Mouse (Mus musculus) heart, postnatal 10 days (tissue): ENCODE measurements at regions not wholly inside any gene's neighbourhood (a gene's known extent, or its start where the extent isn't known, plus 50 kb on each side); places are given as distances from the start of the nearest gene placed in this dataset.

Experiments used
- DNase-seq, 2 experiments: peaks; one replicate each; pipeline ENCODE4 v3.0.0; 2021
- intact Hi-C: fragments of 180-260 bp; cut with DNase I; formaldehyde crosslinking; loops from one replicate; pipeline ENCODE4 v1.15.1; 2025

DNA sequence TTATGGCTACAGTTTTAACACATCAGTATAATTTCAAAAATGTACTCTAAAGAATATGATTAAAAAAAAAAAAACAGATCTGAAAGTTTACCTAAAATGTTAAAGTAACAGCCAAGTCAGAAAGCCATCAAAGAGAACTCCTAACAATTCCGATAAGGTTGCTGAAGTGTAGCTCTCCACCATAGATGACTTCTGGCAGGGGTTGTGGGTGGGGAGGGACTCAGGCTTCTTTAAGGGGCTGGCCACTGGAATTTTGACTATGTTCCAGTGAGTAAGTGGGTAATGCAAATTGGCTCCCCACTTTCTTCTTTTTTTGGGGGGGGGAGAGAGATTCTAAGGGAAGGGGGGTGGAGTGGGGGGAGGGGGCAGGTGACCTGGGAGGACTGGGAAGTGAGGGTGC lies 98.0 kb downstream of the Brms1l start:
- no peak for DNase-seq
- intact Hi-C loops = no loop called here

DNA sequence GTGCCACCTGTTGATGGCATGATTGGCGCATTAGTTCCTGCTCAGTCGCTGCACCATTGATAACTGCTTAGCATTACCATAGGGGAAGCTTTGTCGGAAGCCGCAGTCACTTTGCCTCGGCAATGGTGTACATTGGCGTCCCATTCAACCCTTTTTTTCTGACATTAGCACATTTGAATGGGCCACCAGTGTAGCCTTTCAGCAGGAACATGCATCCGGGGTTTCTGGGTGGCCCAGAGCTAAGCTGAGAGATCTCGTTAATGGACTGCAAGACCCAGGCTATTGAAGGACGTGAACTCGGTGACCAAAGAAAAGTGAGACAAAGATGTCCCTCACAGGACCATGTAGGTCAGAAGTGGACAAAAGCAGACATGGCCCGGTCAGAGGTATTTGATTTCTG lies 97.3 kb downstream of the Brms1l start:
- intact Hi-C loops = no loop called here
- no peak for DNase-seq

DNA sequence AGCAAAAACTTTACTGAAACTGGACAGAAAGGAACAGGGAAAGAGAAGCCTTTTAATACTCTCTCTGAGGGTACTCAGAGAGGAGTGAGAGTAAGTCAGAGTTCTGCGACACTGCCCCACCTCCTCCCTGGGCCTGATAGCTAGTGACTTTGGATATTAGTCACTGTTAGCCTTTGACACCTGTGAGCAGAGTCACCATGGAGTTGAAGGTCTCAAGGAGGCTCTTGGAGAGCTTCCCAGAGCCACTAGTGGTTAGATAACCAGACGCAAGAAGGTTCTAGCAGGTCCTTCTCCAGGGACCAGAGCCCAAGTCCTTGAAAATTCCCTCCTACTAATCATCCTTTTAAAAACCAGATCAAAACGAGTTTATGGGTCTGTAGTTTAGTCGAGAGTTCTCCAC lies 94.3 kb downstream of the Brms1l start:
- intact Hi-C loops = no loop called here
- no peak for DNase-seq

DNA sequence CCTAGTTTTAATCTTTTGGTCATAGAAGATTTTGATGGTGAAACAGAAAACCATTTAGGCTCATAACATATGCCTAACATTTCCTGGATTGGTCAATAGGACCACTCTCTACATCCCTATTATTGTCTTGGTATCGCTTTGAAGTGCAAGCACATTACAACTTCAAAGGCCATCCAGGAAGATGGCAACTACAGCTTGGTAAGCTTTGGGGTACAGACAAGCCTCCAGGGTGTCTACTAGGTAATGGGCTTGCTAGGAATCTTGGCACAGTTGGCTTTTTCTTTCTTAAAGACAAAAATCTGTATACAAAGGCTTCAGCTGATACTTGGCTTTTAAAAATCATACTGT lies 90.8 kb downstream of the Brms1l start:
- intact Hi-C loops = no loop called here

DNA sequence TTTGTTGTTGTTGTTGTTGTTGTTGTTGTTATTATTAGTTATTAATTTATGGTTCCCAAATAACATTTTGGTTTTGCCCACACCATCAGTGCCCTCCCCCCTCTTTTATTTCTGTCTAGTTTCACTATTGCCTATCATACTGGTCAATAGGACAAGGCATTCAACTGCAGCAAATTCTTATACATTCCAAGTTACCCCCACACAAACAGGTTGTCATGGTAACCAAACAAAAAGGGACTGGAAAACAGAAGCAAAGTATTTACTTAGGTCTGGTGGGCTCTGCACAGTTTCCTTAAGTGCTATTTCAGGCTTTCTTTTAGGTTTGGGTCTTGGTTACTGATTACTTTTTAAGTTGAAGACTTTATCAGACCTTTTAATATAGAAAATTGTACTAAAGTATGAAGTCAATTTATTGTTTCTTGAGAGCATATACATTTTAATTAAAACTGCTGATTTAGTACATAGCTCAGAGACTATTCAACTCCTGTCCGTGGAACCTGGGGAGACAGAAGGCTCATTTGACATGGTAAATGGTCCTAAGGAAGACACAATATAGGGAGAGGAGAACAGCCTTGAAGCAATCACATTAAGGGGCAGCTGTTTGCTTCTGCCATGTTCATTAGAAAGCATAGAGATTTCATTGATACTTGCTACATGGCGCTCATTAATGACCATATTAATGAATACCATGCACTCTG lies 90.3 kb downstream of the Brms1l start:
- no peak for DNase-seq
- intact Hi-C loops = no loop called here

More for the DNA sequence above, 90.8 kb downstream of the Brms1l start:
- DNase-seq = no peak
